10 mouse cellular contexts compared by ENCODE assay signal in genomic region chr14:121804461-121804860, GRCm38 (mm10). TPM values are rescaled to one million over a fixed set of nuclear protein-coding genes. Genes with fewer than 3 reads are reported as not detected.
DNase-seq lines count a peak whose midpoint lies in the region; ATAC-seq and TF ChIP-seq lines count a peak whose summit lies in the region.
"Had no signal": no experiment of that assay in that cellular context is flagged by ENCODE, and none has a peak within 500 bp of the region (broad histone marks: within the 10 kb centered on the region; RNA-seq: fewer than 3 reads in every experiment).

No protein-coding gene starts in this region.

- H3K4me1 ChIP-seq in intestine, postnatal 0 days (replicated peaks; ENCODE audit: control insufficient read depth, insufficient read depth, low read length), result no peaks in the 10 kb centered on the region
- no peaks in the 10 kb centered on the region for H3K4me1 ChIP-seq in intestine, embryonic 15.5 days (replicated peaks)
- H3K4me1 ChIP-seq in bone marrow, adult 2 months (ENCODE audit: control insufficient read depth, insufficient read depth, low read length), result no peaks in the 10 kb centered on the region
- H3K4me1 ChIP-seq: megakaryocyte, embryonic 14.5 days had no signal

- no peak overlapping the region for H3K4me2 ChIP-seq in intestine, postnatal 0 days (replicated peaks; ENCODE audit: low read depth)
- no peak overlapping the region for H3K4me2 ChIP-seq in intestine, embryonic 15.5 days (replicated peaks)

- peak; percentile 67 for TF ChIP-seq CTCF in intestine, postnatal 0 days (IDR thresholded peaks at IDR 0.05; ENCODE audit: low read depth)
- TF ChIP-seq CTCF in bone marrow, adult 2 months (IDR thresholded peaks at IDR 0.05; ENCODE audit: control insufficient read depth, insufficient read depth, low read length), result peak; percentile 32; the same call in 1 of the 2 replicates

- no peaks in the 10 kb centered on the region for H3K36me3 ChIP-seq in intestine, postnatal 0 days (ENCODE audit: control insufficient read depth, insufficient read depth)
- H3K36me3 ChIP-seq in intestine, embryonic 15.5 days, result no peaks in the 10 kb centered on the region

- intact Hi-C loops in gastrocnemius, postnatal 14 days (cut with DNase I; ENCODE audit: low total_unique reads), result no loop called here

- H3K27ac ChIP-seq in intestine, postnatal 0 days (ENCODE audit: low read depth, low read length), result no peak overlapping the region
- H3K27ac ChIP-seq in intestine, embryonic 15.5 days, result no peak overlapping the region
- H3K27ac ChIP-seq in bone marrow, adult 2 months (ENCODE audit: control insufficient read depth, insufficient read depth, low read depth, low read length, poor library complexity), result no peak overlapping the region

- ATAC-seq in intestine, postnatal 0 days, result no peak
- no peak for ATAC-seq in intestine, embryonic 15.5 days
- ATAC-seq in megakaryocyte-erythroid progenitor cell, adult 5-6 weeks (replicated peaks; ENCODE audit: low FRiP score, low TSS enrichment, poor library complexity, severe bottlenecking), result peak; percentile 71

- peak; percentile 68 for DNase-seq in CD4-positive, CD25-positive, alpha-beta regulatory T cell, adult 2 months (ENCODE audit: low read depth, low spot score)
- DNase-seq in adrenal gland, postnatal 36 days, result no peak
- no peak for DNase-seq in left cerebral cortex, adult 9 months (ENCODE audit: low spot score in 2 of 2)
- no peak for DNase-seq in gastrocnemius, postnatal 14 days
- DNase-seq: adrenal gland, postnatal 14 days had no signal

- H3K27me3 ChIP-seq in intestine, postnatal 0 days (replicated peaks; ENCODE audit: control insufficient read depth, insufficient read depth, low read length), result no peaks in the 10 kb centered on the region
- no peaks in the 10 kb centered on the region for H3K27me3 ChIP-seq in intestine, embryonic 15.5 days (replicated peaks)

- no peak overlapping the region for H3K9ac ChIP-seq in intestine, postnatal 0 days (ENCODE audit: low read depth, low read length)
- no peak overlapping the region for H3K9ac ChIP-seq in intestine, embryonic 15.5 days

- 86% methylated on average over 4 of the region's 4 CpGs for WGBS in intestine, postnatal 0 days
- WGBS in intestine, embryonic 15.5 days, result 89% methylated on average over 4 of the region's 4 CpGs
- WGBS in bone marrow, adult 2 months, result 83% methylated on average over 4 of the region's 4 CpGs

- no peak overlapping the region for H3K4me3 ChIP-seq in intestine, postnatal 0 days (ENCODE audit: low read depth, low read length)
- H3K4me3 ChIP-seq in intestine, embryonic 15.5 days (replicated peaks), result no peak overlapping the region
- H3K4me3 ChIP-seq in bone marrow, adult 2 months (replicated peaks; ENCODE audit: control insufficient read depth, low read depth, low read length), result no peak overlapping the region
- H3K4me3 ChIP-seq: megakaryocyte, embryonic 14.5 days had no signal

- H3K9me3 ChIP-seq in intestine, postnatal 0 days (ENCODE audit: control insufficient read depth), result no peaks in the 10 kb centered on the region
- no peaks in the 10 kb centered on the region for H3K9me3 ChIP-seq in intestine, embryonic 15.5 days
- H3K9me3 ChIP-seq: megakaryocyte, embryonic 14.5 days had no signal

- no peak for TF ChIP-seq POLR2A in bone marrow, adult 2 months (IDR thresholded peaks at IDR 0.05; ENCODE audit: borderline replicate concordance, control insufficient read depth, low read depth, low read length)

RNA-seq across cellular contexts. Expression of gene Dock9, which starts 6.8 kb away (rescaled TPM):
- 6.2 and 7.3 TPM in 2 replicates for polyA plus RNA-seq in intestine, postnatal 0 days (2015; fragmentation: Nextera tagmentation; extraction: Ambion mirVana)
- polyA plus RNA-seq in intestine, embryonic 15.5 days (2015; fragmentation: Nextera tagmentation; extraction: Ambion mirVana), result 17.0 and 17.2 TPM in 2 replicates
- 2.0 and 5.2 TPM in 2 replicates for polyA plus RNA-seq in bone marrow, adult 2 months (2011; ENCODE audit: insufficient read depth, insufficient read length, low replicate concordance, missing spikeins)
- total RNA-seq in megakaryocyte-erythroid progenitor cell, adult 5-6 weeks (2014; fragmentation: Nextera tagmentation), result 4.4 and 17.7 TPM in 2 replicates
- 4.0 and 6.6 TPM in 2 replicates for total RNA-seq in megakaryocyte-erythroid progenitor cell, adult 5-6 weeks (2017)
- 10 to 100 TPM; 20.9 to 27.5 TPM for total RNA-seq in adrenal gland, postnatal 36 days (2021)
- 10 to 100 TPM; 23.3 to 29.3 TPM for total RNA-seq in gastrocnemius, postnatal 14 days (2021)
